Mouse (Mus musculus): Measurements from ENCODE around the gene Pclo. TPM values are rescaled to one million over a fixed set of nuclear protein-coding genes. Genes with fewer than 3 reads are reported as not detected.

Pclo gene
- polyA plus RNA-seq, 1 experiment from 2014 or later: 0.23 TPM

- Histone ChIP-seq H3K4me1 (replicated peaks; ENCODE audit: control insufficient read depth, insufficient read depth, low read length) (no peaks in the 10 kb centered on the region), H3K9ac (ENCODE audit: low read depth, low read length) (no peak overlapping the region), H3K27me3 (replicated peaks; ENCODE audit: control insufficient read depth, insufficient read depth, low read length) (no peaks in the 10 kb centered on the region), H3K36me3 (ENCODE audit: control insufficient read depth, insufficient read depth) (no peaks in the 10 kb centered on the region), H3K4me3 (ENCODE audit: low read depth, low read length) (no peak overlapping the region), H3K27ac (ENCODE audit: low read depth, low read length) (no peak overlapping the region), H3K9me3 (ENCODE audit: control insufficient read depth) (no peaks in the 10 kb centered on the region), H3K4me2 (replicated peaks; ENCODE audit: low read depth) (no peak overlapping the region)
- no peak for ATAC-seq
- 62% methylated on average over 1 of the region's 1 CpGs for WGBS
- TF ChIP-seq CTCF (IDR thresholded peaks at IDR 0.05; ENCODE audit: low read depth): no peak
These were observed 147.5 kb downstream of the Pclo start for GRCm38 (mm10) chr5:14662180-14662579.

- Histone ChIP-seq H3K4me1 (replicated peaks; ENCODE audit: control insufficient read depth, insufficient read depth, low read length) (no peaks in the 10 kb centered on the region), H3K27ac (ENCODE audit: low read depth, low read length) (no peak overlapping the region), H3K4me2 (replicated peaks; ENCODE audit: low read depth) (no peak overlapping the region), H3K36me3 (ENCODE audit: control insufficient read depth, insufficient read depth) (no peaks in the 10 kb centered on the region), H3K9me3 (ENCODE audit: control insufficient read depth) (no peaks in the 10 kb centered on the region), H3K4me3 (ENCODE audit: low read depth, low read length) (no peak overlapping the region), H3K27me3 (replicated peaks; ENCODE audit: control insufficient read depth, insufficient read depth, low read length) (no peaks in the 10 kb centered on the region), H3K9ac (ENCODE audit: low read depth, low read length) (no peak overlapping the region)
- 69% methylated on average over 1 of the region's 1 CpGs for WGBS
- no peak for TF ChIP-seq CTCF (IDR thresholded peaks at IDR 0.05; ENCODE audit: low read depth)
- ATAC-seq: no peak
These were observed 147.9 kb downstream of the Pclo start for GRCm38 (mm10) chr5:14662603-14663002.

DNA sequence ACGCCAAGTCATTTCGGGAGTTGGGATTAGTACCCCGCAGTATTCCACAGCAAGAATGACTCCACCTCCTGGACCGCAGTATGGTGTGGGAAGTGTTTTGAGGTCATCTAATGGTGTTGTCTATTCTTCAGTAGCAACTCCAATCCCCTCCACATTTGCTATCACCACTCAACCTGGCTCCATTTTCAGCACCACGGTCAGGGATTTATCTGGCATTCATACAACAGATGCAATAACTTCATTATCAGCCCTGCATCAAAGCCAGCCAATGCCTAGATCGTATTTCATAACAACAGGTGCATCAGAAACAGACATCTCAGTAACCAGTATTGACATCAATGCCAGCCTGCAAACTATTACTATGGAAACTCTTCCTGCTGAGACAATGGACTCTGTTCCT, 165.7 kb downstream of the Pclo start:
- no peak overlapping the region for H3K4me3 ChIP-seq (ENCODE audit: low read depth, low read length)
- 90% methylated on average over 6 of the region's 6 CpGs for WGBS

GRCm38 (mm10) chr5:14691995-14692394, 177.3 kb downstream of the Pclo start:
- H3K9ac ChIP-seq (ENCODE audit: low read depth, low read length): no peak overlapping the region
- no peaks in the 10 kb centered on the region for H3K9me3 ChIP-seq (ENCODE audit: control insufficient read depth)
- no peaks in the 10 kb centered on the region for H3K4me1 ChIP-seq (replicated peaks; ENCODE audit: control insufficient read depth, insufficient read depth, low read length)
- H3K36me3 ChIP-seq (ENCODE audit: control insufficient read depth, insufficient read depth): no peaks in the 10 kb centered on the region
- no peak overlapping the region for H3K4me2 ChIP-seq (replicated peaks; ENCODE audit: low read depth)
- no peak for ATAC-seq
- no peak overlapping the region for H3K27ac ChIP-seq (ENCODE audit: low read depth, low read length)
- H3K4me3 ChIP-seq (ENCODE audit: low read depth, low read length): no peak overlapping the region
- TF ChIP-seq CTCF (IDR thresholded peaks at IDR 0.05; ENCODE audit: low read depth): no peak
- 70% methylated on average over 2 of the region's 2 CpGs for WGBS
- no peaks in the 10 kb centered on the region for H3K27me3 ChIP-seq (replicated peaks; ENCODE audit: control insufficient read depth, insufficient read depth, low read length)

More for the DNA sequence above, 165.7 kb downstream of the Pclo start:
- Histone ChIP-seq H3K27ac (ENCODE audit: low read depth, low read length) (no peak overlapping the region), H3K4me2 (replicated peaks; ENCODE audit: low read depth) (no peak overlapping the region), H3K9me3 (ENCODE audit: control insufficient read depth) (no peaks in the 10 kb centered on the region), H3K9ac (ENCODE audit: low read depth, low read length) (no peak overlapping the region), H3K4me1 (replicated peaks; ENCODE audit: control insufficient read depth, insufficient read depth, low read length) (no peaks in the 10 kb centered on the region), H3K36me3 (ENCODE audit: control insufficient read depth, insufficient read depth) (no peaks in the 10 kb centered on the region), H3K27me3 (replicated peaks; ENCODE audit: control insufficient read depth, insufficient read depth, low read length) (no peaks in the 10 kb centered on the region)
- no peak for ATAC-seq
- no peak for TF ChIP-seq CTCF (IDR thresholded peaks at IDR 0.05; ENCODE audit: low read depth)

- no peak for TF ChIP-seq CTCF (IDR thresholded peaks at IDR 0.05; ENCODE audit: low read depth)
- no peak for ATAC-seq
- Histone ChIP-seq H3K27me3 (replicated peaks; ENCODE audit: control insufficient read depth, insufficient read depth, low read length) (no peaks in the 10 kb centered on the region), H3K4me2 (replicated peaks; ENCODE audit: low read depth) (no peak overlapping the region), H3K9ac (ENCODE audit: low read depth, low read length) (no peak overlapping the region), H3K4me3 (ENCODE audit: low read depth, low read length) (no peak overlapping the region), H3K36me3 (ENCODE audit: control insufficient read depth, insufficient read depth) (no peaks in the 10 kb centered on the region), H3K9me3 (ENCODE audit: control insufficient read depth) (no peaks in the 10 kb centered on the region), H3K27ac (ENCODE audit: low read depth, low read length) (no peak overlapping the region), H3K4me1 (replicated peaks; ENCODE audit: control insufficient read depth, insufficient read depth, low read length) (no peaks in the 10 kb centered on the region)
- 96% methylated on average over 2 of the region's 2 CpGs for WGBS
These were observed 182.0 kb downstream of the Pclo start for GRCm38 (mm10) chr5:14696745-14697144.

GRCm38 (mm10) chr5:14700900-14701299, 186.2 kb downstream of the Pclo start:
- no peak overlapping the region for H3K9ac ChIP-seq (ENCODE audit: low read depth, low read length)
- no peaks in the 10 kb centered on the region for H3K36me3 ChIP-seq (ENCODE audit: control insufficient read depth, insufficient read depth)
- no peaks in the 10 kb centered on the region for H3K9me3 ChIP-seq (ENCODE audit: control insufficient read depth)
- no peak for ATAC-seq
- TF ChIP-seq CTCF (IDR thresholded peaks at IDR 0.05; ENCODE audit: low read depth): no peak
- no peaks in the 10 kb centered on the region for H3K4me1 ChIP-seq (replicated peaks; ENCODE audit: control insufficient read depth, insufficient read depth, low read length)
- H3K27me3 ChIP-seq (replicated peaks; ENCODE audit: control insufficient read depth, insufficient read depth, low read length): no peaks in the 10 kb centered on the region
- H3K4me3 ChIP-seq (ENCODE audit: low read depth, low read length): no peak overlapping the region
- no peak overlapping the region for H3K4me2 ChIP-seq (replicated peaks; ENCODE audit: low read depth)
- no peak overlapping the region for H3K27ac ChIP-seq (ENCODE audit: low read depth, low read length)

DNA sequence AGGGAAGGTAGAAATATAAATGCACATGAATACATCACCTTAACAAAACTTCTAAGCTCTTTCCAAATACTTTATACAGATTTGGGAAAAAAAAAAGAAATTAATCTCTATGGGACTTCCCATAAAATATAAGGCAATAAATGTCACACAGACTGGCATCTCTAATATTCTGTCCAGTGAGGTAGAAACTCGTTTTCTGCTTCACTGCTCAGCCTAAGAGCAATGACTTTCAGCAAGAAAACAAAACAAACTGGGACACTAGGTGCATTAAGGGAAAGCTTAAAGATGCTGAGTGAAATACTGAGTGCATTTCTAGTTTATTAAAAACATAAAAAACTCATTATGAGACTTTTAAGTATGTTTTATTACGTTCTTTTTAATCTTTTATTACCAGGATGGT, 190.7 kb downstream of the Pclo start:
- no peaks in the 10 kb centered on the region for H3K36me3 ChIP-seq (ENCODE audit: control insufficient read depth, insufficient read depth)
- WGBS: 53% methylated on average over 2 of the region's 2 CpGs
- no peak overlapping the region for H3K27ac ChIP-seq (ENCODE audit: low read depth, low read length)
- H3K9ac ChIP-seq (ENCODE audit: low read depth, low read length): no peak overlapping the region
- no peak overlapping the region for H3K4me3 ChIP-seq (ENCODE audit: low read depth, low read length)
- no peaks in the 10 kb centered on the region for H3K27me3 ChIP-seq (replicated peaks; ENCODE audit: control insufficient read depth, insufficient read depth, low read length)
- no peak for ATAC-seq
- TF ChIP-seq CTCF (IDR thresholded peaks at IDR 0.05; ENCODE audit: low read depth): no peak
- H3K9me3 ChIP-seq (ENCODE audit: control insufficient read depth): no peaks in the 10 kb centered on the region
- no peaks in the 10 kb centered on the region for H3K4me1 ChIP-seq (replicated peaks; ENCODE audit: control insufficient read depth, insufficient read depth, low read length)
- H3K4me2 ChIP-seq (replicated peaks; ENCODE audit: low read depth): no peak overlapping the region

All from intestine, postnatal 0 days (tissue).